Mouse (Mus musculus): ENCODE measurements around the gene Ift172. TPM values are rescaled to one million over a fixed set of nuclear protein-coding genes. Genes with fewer than 3 reads are reported as not detected.

Gene Ift172
- 17.0 and 18.4 TPM in 2 replicates for polyA plus RNA-seq (2012; rRNA removed)

GRCm38 (mm10) chr5:31290521-31291360 lies at the start of gene Ift172:
Gene Ift172, minus strand, starts transcription at chr5:31291116.
- H3K27me3 ChIP-seq (ENCODE audit: control insufficient read depth, insufficient read depth, low read length), result peaks cover 7% of the 10 kb centered on the region
- DNase-seq (ENCODE audit: low read depth in 1 of 2, low spot score in 2 of 2), result peak; percentile 94 to 99
- no peak for TF ChIP-seq CTCF (IDR thresholded peaks at IDR 0.05; ENCODE audit: extremely low read depth, insufficient read depth, insufficient read length, insufficient replicate concordance)
- TF ChIP-seq POLR2A (IDR thresholded peaks at IDR 0.05; ENCODE audit: low read depth, low read length), result peak; percentile 23; the same call in 1 of the 2 replicates
- peaks cover under 1% of the 10 kb centered on the region; the same call in 1 of the 2 replicates for H3K36me3 ChIP-seq (ENCODE audit: control insufficient read depth, insufficient read depth, low read length)
- peak within 1 kb of the TSS; percentile 90 for H3K27ac ChIP-seq (ENCODE audit: insufficient read depth, low read length)
- WGBS, result 1% methylated on average over 45 of the region's 45 CpGs
- H3K4me1 ChIP-seq (ENCODE audit: control insufficient read depth, insufficient read depth, insufficient read length), result peaks cover 24% of the 10 kb centered on the region
- H3K4me3 ChIP-seq (ENCODE audit: extremely low read depth, insufficient read depth, insufficient read length), result peak within 1 kb of the TSS; percentile 68

- peak; percentile 15 to 44 for DNase-seq (ENCODE audit: low read depth in 1 of 2, low spot score in 2 of 2)
- 35% methylated on average over 7 of the region's 7 CpGs for WGBS
- H3K4me1 ChIP-seq (ENCODE audit: control insufficient read depth, insufficient read depth, insufficient read length), result no peaks in the 10 kb centered on the region
- no peaks in the 10 kb centered on the region for H3K27me3 ChIP-seq (ENCODE audit: control insufficient read depth, insufficient read depth, low read length)
- H3K4me3 ChIP-seq (ENCODE audit: extremely low read depth, insufficient read depth, insufficient read length), result no peak overlapping the region
- no peak for TF ChIP-seq POLR2A (IDR thresholded peaks at IDR 0.05; ENCODE audit: low read depth, low read length)
- peak; percentile 57; the same call in 1 of the 2 replicates for TF ChIP-seq CTCF (IDR thresholded peaks at IDR 0.05; ENCODE audit: extremely low read depth, insufficient read depth, insufficient read length, insufficient replicate concordance)
- no peak overlapping the region for H3K27ac ChIP-seq (ENCODE audit: insufficient read depth, low read length)
- H3K36me3 ChIP-seq (ENCODE audit: control insufficient read depth, insufficient read depth, low read length), result no peaks in the 10 kb centered on the region
Measured at GRCm38 (mm10) chr5:31328255-31328654, 37.3 kb upstream of the Ift172 start.

GRCm38 (mm10) chr5:31326850-31327249 lies 35.9 kb upstream of the Ift172 start:
- Histone ChIP-seq H3K36me3 (ENCODE audit: control insufficient read depth, insufficient read depth, low read length) (no peaks in the 10 kb centered on the region), H3K27ac (ENCODE audit: insufficient read depth, low read length) (no peak overlapping the region), H3K4me1 (ENCODE audit: control insufficient read depth, insufficient read depth, insufficient read length) (no peaks in the 10 kb centered on the region), H3K27me3 (ENCODE audit: control insufficient read depth, insufficient read depth, low read length) (no peaks in the 10 kb centered on the region), H3K4me3 (ENCODE audit: extremely low read depth, insufficient read depth, insufficient read length) (no peak overlapping the region)
- WGBS, result 18% methylated on average over 5 of the region's 5 CpGs
- DNase-seq (ENCODE audit: low read depth in 1 of 2, low spot score in 2 of 2), result peak in 1 of 2 experiments; percentile 16
- TF ChIP-seq POLR2A (IDR thresholded peaks at IDR 0.05; ENCODE audit: low read depth, low read length) (no peak), CTCF (IDR thresholded peaks at IDR 0.05; ENCODE audit: extremely low read depth, insufficient read depth, insufficient read length, insufficient replicate concordance) (peak; percentile 26; the same call in 1 of the 2 replicates)

DNA sequence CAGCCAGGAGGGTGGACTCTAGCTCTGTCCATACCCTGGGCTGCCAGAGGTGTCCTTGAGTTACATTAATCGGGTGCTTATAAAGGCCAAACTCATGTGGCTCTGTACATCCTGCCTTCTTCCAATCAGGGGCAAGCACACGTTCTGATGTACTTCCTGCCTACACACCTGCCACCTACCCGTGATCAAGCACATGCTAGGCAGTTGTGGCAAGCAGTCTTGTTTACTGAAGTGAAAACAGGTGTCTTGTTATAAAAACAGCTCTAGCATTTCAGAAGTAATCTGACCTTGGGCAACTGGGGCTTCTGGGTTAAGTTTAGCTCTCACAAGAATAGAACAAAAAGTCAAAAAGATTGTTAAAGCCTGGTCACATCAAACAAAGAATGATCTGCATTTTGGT lies 33.2 kb upstream of the Ift172 start:
- no peak for DNase-seq (ENCODE audit: low read depth in 1 of 2, low spot score in 2 of 2)
- Histone ChIP-seq H3K4me1 (ENCODE audit: control insufficient read depth, insufficient read depth, insufficient read length) (no peaks in the 10 kb centered on the region), H3K4me3 (ENCODE audit: extremely low read depth, insufficient read depth, insufficient read length) (no peak overlapping the region), H3K36me3 (ENCODE audit: control insufficient read depth, insufficient read depth, low read length) (no peaks in the 10 kb centered on the region), H3K27me3 (ENCODE audit: control insufficient read depth, insufficient read depth, low read length) (no peaks in the 10 kb centered on the region), H3K27ac (ENCODE audit: insufficient read depth, low read length) (no peak overlapping the region)
- TF ChIP-seq POLR2A (IDR thresholded peaks at IDR 0.05; ENCODE audit: low read depth, low read length) (no peak), CTCF (IDR thresholded peaks at IDR 0.05; ENCODE audit: extremely low read depth, insufficient read depth, insufficient read length, insufficient replicate concordance) (no peak)
- 50% methylated on average over 3 of the region's 3 CpGs for WGBS

DNA sequence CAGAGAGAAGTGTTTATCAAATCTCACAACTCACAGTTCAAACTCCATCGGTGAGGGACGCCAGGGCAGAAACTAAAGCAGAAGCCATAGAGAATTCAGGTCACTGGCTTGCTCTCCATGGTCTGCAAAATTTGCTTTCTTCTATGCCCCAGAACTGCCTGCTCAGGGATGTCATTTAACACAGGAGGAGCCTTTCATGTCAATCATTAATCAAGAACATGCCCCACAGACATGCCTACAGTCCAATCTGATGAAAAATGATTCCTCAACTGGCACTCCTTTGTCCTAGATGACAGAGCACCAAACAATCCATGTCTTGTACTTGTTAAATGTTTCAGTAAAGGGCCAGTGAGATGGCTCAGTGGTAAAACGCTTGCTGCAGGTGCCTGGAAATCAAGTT lies 31.9 kb upstream of the Ift172 start:
- no peak for TF ChIP-seq POLR2A (IDR thresholded peaks at IDR 0.05; ENCODE audit: low read depth, low read length)
- no peak for TF ChIP-seq CTCF (IDR thresholded peaks at IDR 0.05; ENCODE audit: extremely low read depth, insufficient read depth, insufficient read length, insufficient replicate concordance)
- Histone ChIP-seq H3K27ac (ENCODE audit: insufficient read depth, low read length) (no peak overlapping the region), H3K4me3 (ENCODE audit: extremely low read depth, insufficient read depth, insufficient read length) (no peak overlapping the region), H3K27me3 (ENCODE audit: control insufficient read depth, insufficient read depth, low read length) (no peaks in the 10 kb centered on the region), H3K4me1 (ENCODE audit: control insufficient read depth, insufficient read depth, insufficient read length) (no peaks in the 10 kb centered on the region), H3K36me3 (ENCODE audit: control insufficient read depth, insufficient read depth, low read length) (no peaks in the 10 kb centered on the region)
- no peak for DNase-seq (ENCODE audit: low read depth in 1 of 2, low spot score in 2 of 2)
- WGBS, result 88% methylated on average over 3 of the region's 3 CpGs

DNA sequence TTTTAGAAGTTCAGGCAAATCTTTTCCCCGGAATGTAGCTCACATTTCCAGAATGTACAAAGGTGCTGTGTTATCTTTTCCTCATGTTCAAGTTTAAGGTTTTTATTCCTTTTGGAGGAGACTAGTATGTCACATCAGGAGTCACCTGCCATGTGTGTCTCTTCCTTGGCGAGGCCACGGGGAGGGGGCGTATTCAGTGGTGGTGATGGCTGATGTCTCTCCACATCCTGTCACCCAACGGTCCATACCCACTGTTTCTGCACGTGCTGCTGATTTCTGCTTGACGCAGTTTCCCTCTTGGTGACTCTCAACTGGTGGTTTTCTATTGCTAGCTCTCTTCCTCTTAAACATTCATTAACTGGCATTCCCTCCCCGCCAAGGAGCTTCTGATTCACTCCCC lies 21.9 kb upstream of the Ift172 start:
- H3K4me1 ChIP-seq (ENCODE audit: control insufficient read depth, insufficient read depth, insufficient read length), result no peaks in the 10 kb centered on the region
- no peak for DNase-seq (ENCODE audit: low read depth in 1 of 2, low spot score in 2 of 2)
- no peaks in the 10 kb centered on the region for H3K36me3 ChIP-seq (ENCODE audit: control insufficient read depth, insufficient read depth, low read length)
- TF ChIP-seq CTCF (IDR thresholded peaks at IDR 0.05; ENCODE audit: extremely low read depth, insufficient read depth, insufficient read length, insufficient replicate concordance) (no peak), POLR2A (IDR thresholded peaks at IDR 0.05; ENCODE audit: low read depth, low read length) (no peak)
- no peak overlapping the region for H3K4me3 ChIP-seq (ENCODE audit: extremely low read depth, insufficient read depth, insufficient read length)
- H3K27ac ChIP-seq (ENCODE audit: insufficient read depth, low read length), result no peak overlapping the region
- WGBS, result 42% methylated on average over 8 of the region's 8 CpGs
- no peaks in the 10 kb centered on the region; the same call in 1 of the 2 replicates for H3K27me3 ChIP-seq (ENCODE audit: control insufficient read depth, insufficient read depth, low read length)

DNA sequence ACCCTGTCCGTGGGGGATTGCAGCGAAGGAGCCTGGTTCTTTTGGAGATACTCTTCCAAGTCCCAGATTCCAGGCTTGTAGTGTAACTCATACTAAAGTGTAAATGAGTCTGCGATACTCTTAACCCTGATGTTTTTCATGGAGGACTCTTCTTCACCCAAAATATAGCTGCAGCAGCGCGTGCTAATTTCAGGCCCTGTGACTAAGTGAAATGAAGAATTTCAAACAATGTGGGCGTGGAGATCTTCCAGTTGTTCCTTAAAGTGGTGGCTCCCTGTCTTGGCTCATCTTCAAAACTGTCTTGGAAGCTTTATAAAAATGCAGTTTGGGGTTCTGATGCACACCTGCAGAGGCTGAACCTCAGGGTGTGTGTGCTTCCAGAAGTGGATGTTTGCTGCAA lies 12.2 kb upstream of the Ift172 start:
- WGBS, result 85% methylated on average over 6 of the region's 6 CpGs
- Histone ChIP-seq H3K4me1 (ENCODE audit: control insufficient read depth, insufficient read depth, insufficient read length) (no peaks in the 10 kb centered on the region; the same call in 1 of the 2 replicates), H3K27ac (ENCODE audit: insufficient read depth, low read length) (no peak overlapping the region), H3K27me3 (ENCODE audit: control insufficient read depth, insufficient read depth, low read length) (peaks cover 3% of the 10 kb centered on the region; the same call in 1 of the 2 replicates), H3K36me3 (ENCODE audit: control insufficient read depth, insufficient read depth, low read length) (no peaks in the 10 kb centered on the region), H3K4me3 (ENCODE audit: extremely low read depth, insufficient read depth, insufficient read length) (no peak overlapping the region)
- TF ChIP-seq POLR2A (IDR thresholded peaks at IDR 0.05; ENCODE audit: low read depth, low read length) (no peak), CTCF (IDR thresholded peaks at IDR 0.05; ENCODE audit: extremely low read depth, insufficient read depth, insufficient read length, insufficient replicate concordance) (no peak)
- DNase-seq (ENCODE audit: low read depth in 1 of 2, low spot score in 2 of 2), result no peak

All from spleen, adult 2 months (tissue).